Mouse (Mus musculus): ENCODE results near the gene Trim33.

Trim33 gene

GRCm38 (mm10) chr3:103361150-103361549 is 82.1 kb downstream of the Trim33 start:
- no peak for DNase-seq (ENCODE audit: extremely low spot score)

GRCm38 (mm10) chr3:103364182-103364945 is 85.3 kb downstream of the Trim33 start:
- no peak for DNase-seq (ENCODE audit: extremely low spot score)

GRCm38 (mm10) chr3:103367176-103367970 is 88.3 kb downstream of the Trim33 start:
- DNase-seq (ENCODE audit: extremely low spot score), result no peak

GRCm38 (mm10) chr3:103368731-103369130 is 89.6 kb downstream of the Trim33 start:
- no peak for DNase-seq (ENCODE audit: extremely low spot score)

- peak; percentile 55 for DNase-seq (ENCODE audit: extremely low spot score)
These were observed 94.9 kb downstream of the Trim33 start for GRCm38 (mm10) chr3:103374028-103374427.

- DNase-seq (ENCODE audit: extremely low spot score), result no peak
These were observed 96.2 kb downstream of the Trim33 start for GRCm38 (mm10) chr3:103375181-103375855.

GRCm38 (mm10) chr3:103378018-103378417 is 98.9 kb downstream of the Trim33 start:
- DNase-seq (ENCODE audit: extremely low spot score), result no peak

- DNase-seq (ENCODE audit: extremely low spot score), result no peak
These were observed 100.3 kb downstream of the Trim33 start for GRCm38 (mm10) chr3:103379371-103379770.

- DNase-seq (ENCODE audit: extremely low spot score), result no peak
These were observed 101.7 kb downstream of the Trim33 start for GRCm38 (mm10) chr3:103380814-103381213.

- no peak for DNase-seq (ENCODE audit: extremely low spot score)
These were observed 102.3 kb downstream of the Trim33 start for GRCm38 (mm10) chr3:103381441-103381840.

- peak; percentile 87 for DNase-seq (ENCODE audit: extremely low spot score)
These were observed 103.9 kb downstream of the Trim33 start for GRCm38 (mm10) chr3:103382872-103383567.

- no peak for DNase-seq (ENCODE audit: extremely low spot score)
These were observed 105.4 kb downstream of the Trim33 start for GRCm38 (mm10) chr3:103384486-103384885.

- no peak for DNase-seq (ENCODE audit: extremely low spot score)
These were observed 105.9 kb downstream of the Trim33 start for GRCm38 (mm10) chr3:103384949-103385348.

- DNase-seq (ENCODE audit: extremely low spot score), result no peak
These were observed 106.5 kb downstream of the Trim33 start for GRCm38 (mm10) chr3:103385383-103386291.

GRCm38 (mm10) chr3:103386292-103387031 is 107.4 kb downstream of the Trim33 start:
- no peak for DNase-seq (ENCODE audit: extremely low spot score)

- DNase-seq (ENCODE audit: extremely low spot score), result peak; percentile 44
These were observed 113.6 kb downstream of the Trim33 start for GRCm38 (mm10) chr3:103392613-103393258.

- no peak for DNase-seq (ENCODE audit: extremely low spot score)
These were observed 114.4 kb downstream of the Trim33 start for GRCm38 (mm10) chr3:103393283-103394060.

- DNase-seq (ENCODE audit: extremely low spot score), result no peak
These were observed 115.0 kb downstream of the Trim33 start for GRCm38 (mm10) chr3:103394121-103394520.

- no peak for DNase-seq (ENCODE audit: extremely low spot score)
These were observed 118.4 kb downstream of the Trim33 start for GRCm38 (mm10) chr3:103397523-103397922.

All from embryo, embryonic 9.5 days (tissue).